Mouse (Mus musculus): ENCODE data around the gene Thbs1.
A peak's percentile ranks its signal among the peaks of the same experiment; 100 is the strongest.
"Not testable (repeated sequence)": the region's sequence is repeated elsewhere in the genome, so short reads cannot be mapped to it uniquely, and the experiment has no call there.

Gene Thbs1

GRCm38 (mm10) chr2:118115647-118116046 lies 4.0 kb downstream of the Thbs1 start:
- DNase-seq: no peak

DNA sequence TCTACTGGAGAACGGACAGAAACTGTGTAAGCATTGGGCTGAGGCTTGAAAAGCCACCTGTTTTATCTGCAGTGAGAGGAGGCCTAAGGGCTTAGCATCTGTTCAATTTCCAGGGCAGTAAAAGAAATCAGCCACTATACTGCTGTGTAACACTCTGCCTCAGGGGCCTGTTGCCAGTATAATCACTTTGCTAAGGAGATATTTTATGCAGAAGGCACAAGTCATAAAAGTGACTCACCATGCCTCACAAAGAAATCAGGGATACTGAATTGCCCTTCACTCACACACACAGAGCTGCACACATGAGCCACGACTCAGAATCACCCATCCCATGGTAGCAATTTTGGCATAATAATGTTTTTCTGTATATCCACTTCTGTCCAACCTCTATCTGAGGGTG lies 4.5 kb downstream of the Thbs1 start:
- no peak for DNase-seq

DNA sequence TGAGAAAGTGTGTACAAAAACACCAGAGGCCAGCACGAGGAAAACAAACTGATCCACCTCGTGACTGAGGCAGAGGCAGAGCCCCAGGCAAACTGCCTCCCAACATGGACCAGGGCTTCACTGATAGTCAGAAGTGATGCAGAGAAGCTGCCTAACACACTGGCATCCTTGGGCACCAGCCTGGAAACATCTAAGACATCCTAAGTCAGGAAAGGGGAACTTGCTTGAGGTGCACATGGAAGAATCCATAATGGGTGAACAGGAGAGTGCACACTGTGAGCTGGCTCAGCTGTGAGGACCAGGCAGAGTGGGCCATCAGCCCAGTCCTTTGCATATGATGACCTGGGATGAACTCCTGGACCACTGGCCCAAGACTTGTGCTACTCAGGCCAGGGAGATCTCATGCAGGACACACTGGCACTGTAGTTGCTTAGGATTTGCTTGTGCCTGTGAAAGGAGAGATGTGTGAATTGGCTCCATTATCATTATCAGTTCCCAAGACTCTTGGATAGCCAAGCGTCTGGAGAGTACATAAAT lies 5.1 kb downstream of the Thbs1 start:
- DNase-seq: no peak

DNA sequence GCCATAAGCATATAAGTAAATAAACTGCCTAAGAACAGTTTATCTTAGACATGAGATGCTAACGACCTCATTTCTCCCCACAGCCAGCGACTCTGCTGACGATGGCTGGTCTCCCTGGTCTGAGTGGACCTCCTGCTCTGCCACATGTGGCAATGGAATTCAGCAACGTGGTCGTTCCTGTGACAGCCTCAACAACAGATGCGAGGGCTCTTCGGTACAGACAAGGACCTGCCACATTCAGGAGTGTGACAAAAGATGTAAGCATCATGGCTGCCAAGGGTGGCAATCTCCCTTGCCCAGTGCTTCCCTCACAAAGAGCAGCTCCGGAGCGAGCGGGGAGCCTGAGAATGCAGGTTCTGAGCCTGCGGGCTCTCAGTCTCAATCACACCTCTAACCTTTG lies 5.7 kb downstream of the Thbs1 start:
- no peak for DNase-seq

DNA sequence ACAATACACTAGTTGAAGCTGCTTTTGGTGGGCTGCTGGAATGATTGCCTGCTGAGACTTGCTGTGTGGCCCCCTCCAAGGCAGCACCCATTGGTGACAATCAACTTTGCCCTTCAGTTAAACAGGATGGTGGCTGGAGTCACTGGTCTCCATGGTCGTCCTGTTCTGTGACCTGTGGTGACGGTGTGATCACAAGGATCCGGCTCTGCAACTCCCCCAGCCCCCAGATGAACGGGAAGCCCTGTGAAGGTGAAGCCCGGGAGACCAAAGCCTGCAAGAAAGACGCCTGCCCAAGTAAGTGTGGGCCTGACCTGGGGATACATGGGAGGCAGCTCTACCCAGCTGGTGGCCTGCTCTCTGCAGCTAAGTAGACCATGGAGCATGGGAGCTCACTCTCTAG lies 6.4 kb downstream of the Thbs1 start:
- no peak for DNase-seq

DNA sequence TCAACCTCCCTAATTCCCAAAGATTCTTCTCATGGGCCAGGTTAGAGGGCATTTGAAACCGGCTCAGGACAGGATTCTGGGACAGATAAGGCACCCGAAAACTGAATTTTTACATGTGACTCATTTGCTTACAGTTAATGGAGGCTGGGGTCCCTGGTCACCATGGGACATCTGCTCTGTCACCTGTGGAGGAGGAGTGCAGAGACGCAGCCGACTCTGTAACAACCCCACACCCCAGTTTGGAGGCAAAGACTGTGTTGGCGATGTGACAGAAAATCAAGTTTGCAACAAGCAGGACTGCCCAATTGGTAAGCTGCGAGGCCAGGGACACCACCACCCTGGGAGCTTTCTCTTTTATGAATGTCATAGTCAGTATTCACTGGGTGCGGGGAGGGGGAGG lies 6.8 kb downstream of the Thbs1 start:
- DNase-seq: no peak

DNA sequence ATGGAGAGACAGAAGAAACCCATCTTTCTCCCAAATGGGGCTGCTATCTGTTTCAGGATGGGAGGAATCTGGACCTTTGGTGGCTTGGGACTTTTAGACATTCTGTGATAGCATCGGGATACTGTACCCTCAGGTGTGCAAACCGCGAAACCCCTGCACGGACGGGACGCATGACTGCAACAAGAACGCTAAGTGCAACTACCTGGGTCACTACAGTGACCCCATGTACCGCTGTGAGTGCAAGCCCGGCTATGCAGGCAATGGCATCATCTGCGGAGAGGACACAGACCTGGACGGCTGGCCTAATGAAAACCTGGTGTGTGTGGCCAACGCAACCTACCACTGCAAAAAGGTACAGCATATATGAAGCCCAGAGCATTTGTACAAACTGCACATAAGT lies 8.0 kb downstream of the Thbs1 start:
- DNase-seq: no peak

- no peak for DNase-seq
These were observed 8.4 kb downstream of the Thbs1 start for GRCm38 (mm10) chr2:118120095-118120494.

DNA sequence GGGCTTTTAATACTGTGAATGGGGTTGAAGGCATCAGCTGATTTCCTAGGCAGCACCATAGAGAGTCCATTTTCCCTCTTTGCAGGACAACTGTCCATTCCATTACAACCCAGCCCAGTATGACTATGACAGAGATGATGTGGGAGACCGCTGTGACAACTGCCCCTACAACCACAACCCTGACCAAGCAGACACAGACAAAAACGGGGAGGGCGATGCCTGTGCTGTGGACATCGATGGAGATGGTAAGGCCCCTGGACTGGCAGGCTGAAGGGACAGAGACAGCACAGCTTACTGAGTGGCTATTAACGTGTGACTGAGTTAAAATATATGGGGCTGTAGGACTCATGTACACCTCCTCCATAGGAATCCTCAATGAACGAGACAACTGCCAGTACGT lies 9.1 kb downstream of the Thbs1 start:
- DNase-seq: no peak

- DNase-seq: no peak
These were observed 10.6 kb downstream of the Thbs1 start for GRCm38 (mm10) chr2:118122291-118122690.

GRCm38 (mm10) chr2:118123743-118124142 lies 12.1 kb downstream of the Thbs1 start:
- DNase-seq: no peak

GRCm38 (mm10) chr2:118124437-118124836 lies 12.8 kb downstream of the Thbs1 start:
- no peak for DNase-seq

DNA sequence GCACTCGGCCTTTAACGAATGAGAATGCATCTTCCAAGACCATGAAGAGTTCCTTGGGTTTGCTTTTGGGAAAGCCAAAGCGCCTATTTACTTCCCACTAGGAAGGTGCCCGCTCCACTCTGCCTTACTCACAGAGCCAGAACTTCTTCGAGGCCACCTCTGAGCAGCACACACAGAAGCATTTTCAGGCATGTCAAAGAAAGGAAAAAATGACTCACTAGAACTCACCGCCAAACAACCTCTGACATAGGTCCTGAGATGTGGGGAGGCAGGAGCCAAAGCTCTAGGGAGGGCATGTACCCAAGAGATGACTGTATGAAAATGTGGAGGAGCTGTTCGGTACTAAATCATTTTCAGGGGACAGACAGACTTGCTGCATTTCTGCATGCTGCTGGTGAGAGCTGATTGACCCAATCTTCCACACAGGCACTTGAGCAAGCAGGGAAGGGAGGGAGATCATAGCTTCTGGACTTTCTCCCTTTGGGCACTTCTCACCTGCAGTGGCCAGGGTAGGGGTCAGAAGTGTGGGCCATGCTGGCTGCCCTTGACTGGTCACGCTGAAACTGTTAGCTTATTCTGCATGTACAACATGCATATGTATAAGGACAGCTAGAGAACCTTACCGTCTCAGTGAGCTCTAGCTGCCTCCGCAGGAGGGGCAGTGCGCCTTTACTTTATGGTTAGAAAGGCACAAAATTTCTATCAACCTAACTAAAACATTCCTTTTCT lies 13.7 kb downstream of the Thbs1 start:
- peak; percentile 87 for DNase-seq

DNA sequence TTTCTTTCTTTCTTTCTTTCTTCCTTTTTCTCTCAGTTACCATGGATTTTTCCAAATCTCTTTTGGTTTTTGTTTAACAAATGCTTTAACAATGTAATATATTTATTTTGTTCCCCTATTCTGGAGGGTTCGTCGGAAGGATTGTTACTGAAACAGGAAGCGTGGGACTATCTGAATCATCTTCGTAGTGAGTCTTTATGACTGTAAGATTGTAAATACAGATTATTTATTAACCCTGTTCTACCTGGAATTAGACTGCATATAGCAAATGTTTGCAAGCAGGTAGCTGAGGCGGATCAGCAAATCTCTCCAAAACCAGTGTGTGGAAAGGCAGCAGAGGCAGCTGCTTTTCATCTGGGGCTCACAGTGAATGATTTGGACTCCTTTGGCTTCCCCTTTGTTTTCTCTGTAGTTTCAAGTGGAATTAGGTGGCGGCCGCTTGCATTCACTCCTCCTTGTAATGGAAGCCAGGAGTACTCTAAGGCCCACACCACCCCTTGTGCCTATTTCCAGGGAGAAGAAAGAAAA lies 14.3 kb downstream of the Thbs1 start:
- DNase-seq: no peak

DNA sequence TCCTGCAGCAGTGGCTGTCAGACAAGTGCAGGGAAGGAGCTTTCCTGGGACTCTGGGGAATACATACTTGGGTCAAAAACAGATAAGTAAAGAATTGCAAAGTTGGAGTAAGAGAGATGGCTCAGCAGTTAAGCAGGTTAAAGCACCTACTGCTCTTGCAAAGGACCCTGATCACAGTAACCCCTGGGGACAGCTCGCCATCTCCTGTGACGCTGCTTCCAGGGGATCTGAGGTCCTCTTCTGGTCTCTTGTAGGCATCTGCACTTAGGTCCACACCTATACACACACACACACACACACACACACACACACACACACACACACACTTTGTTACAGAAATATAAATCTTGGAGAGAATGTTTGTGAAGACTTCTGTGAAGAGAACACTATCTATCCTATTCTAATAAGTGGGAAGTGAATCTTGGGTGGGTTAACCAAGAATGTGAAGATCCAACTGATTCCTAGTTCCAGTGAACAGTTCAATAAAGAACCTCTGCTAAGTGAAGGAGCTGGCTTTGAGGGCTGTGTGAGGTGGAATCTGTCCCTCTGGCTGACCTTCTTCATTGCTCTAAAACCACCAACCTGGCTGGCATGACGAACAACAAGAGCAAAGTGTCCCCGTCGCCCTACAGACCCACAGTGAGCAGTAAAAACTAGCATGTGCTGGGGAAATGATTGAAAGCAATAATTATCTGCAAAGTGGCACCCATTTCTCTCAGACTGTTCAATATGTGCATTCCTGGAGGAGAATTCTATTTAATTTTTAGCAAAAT lies 16.0 kb downstream of the Thbs1 start:
- peak; percentile 28 for DNase-seq

GRCm38 (mm10) chr2:118128313-118128712 lies 16.6 kb downstream of the Thbs1 start:
- no peak for DNase-seq

DNA sequence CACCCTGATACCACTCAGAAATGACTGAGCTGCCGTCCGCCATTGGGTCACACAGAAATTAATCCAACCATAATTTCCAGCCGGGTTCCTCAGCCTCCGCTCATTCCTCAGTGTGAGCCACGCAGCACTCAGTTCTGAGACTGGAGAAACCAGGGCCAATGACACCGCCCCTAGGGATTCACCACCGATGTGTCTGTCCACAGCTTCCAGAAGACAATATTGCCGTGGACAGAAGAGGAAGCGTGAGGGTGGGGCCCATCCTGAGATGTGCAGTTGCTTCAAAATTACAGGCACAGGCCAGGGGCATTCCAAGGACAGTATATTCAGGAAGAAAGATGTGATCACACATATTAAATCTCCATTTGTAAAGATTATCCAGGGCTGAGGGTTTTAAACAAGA lies 25.4 kb downstream of the Thbs1 start:
- DNase-seq: no peak

GRCm38 (mm10) chr2:118137776-118138175 lies 26.1 kb downstream of the Thbs1 start:
- no peak for DNase-seq

DNA sequence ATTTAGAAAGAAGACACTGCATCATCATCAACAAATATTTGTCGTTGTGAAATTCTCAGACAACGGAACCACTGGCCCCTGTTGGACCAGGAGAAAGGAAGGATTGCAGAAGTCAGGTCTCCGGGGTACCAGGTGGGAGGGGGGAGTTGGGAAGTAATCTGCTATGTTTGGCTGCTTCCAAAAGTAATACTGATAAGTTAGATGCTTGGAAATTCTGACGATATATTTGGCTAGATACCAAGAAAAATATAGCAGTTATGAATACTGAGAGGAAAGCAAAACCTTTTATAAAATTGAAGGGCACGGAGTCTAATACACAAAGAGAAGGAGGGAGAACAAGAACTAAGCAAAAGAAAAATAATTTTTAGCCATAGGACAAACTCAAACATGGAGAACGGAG lies 27.6 kb downstream of the Thbs1 start:
- no peak for DNase-seq

GRCm38 (mm10) chr2:118141651-118142050 lies 30.0 kb downstream of the Thbs1 start:
- no peak for DNase-seq

DNA sequence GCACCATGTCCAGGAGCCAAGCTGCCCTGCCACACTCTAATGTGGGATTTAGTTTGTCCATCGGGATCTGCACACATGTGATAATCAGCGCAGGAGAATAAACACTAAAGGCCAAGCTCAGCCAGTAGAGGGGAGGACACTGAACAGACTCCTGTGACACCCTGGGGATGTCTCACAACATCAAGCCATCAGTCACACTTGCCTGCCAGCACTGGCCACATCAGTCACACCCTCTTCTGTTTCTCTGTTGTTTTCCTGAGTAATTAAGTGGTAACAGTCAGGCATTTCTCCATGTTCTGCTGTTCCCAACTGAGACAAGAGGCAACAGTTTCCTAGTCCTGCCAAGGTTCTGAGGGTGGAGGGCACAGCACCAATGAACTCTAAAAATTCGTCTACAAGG lies 36.1 kb downstream of the Thbs1 start:
- not testable (repeated sequence) for DNase-seq

DNA sequence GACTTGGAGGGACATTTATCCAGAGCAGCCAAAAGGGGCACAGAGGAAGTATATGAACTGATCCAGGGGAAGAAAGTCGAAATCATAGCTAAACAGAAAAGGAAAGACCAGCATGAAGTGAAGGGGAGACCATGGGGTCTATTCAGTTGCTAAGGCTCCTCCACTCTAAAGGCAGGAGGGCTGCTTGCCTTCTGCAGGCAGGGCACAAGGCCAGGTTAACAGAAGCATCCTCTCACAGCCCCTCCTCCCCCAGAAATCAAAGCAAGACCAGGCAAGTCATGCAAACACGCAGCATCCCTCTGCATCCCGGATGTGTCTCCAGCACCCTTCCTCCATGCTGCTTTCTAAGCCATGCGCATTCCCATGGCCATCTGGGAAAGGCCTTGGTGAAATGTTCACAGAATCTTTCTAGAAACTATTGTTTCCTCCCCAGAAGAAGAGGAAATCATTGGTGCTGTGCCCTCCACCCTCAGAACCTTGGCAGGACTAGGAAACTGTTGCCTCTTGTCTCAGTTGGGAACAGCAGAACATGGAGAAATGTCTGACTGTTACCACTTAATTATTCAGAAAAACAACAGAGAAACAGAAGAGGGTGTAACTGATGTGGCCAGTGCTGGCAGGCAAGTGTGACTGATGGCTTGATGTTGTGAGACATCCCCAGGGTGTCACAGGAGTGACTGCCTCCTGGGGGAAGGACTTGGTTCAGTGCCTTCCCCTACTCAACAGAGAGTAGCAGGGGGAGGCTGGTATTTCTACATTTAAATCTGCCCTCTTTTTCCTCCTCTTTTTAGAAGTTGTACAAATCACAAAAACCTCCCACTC lies 36.9 kb downstream of the Thbs1 start:
- no peak for DNase-seq
